Mouse (Mus musculus) heart, embryonic 13.5 days (tissue): ENCODE results near the gene Minar1. TPM values are rescaled to one million over a fixed set of nuclear protein-coding genes. Genes with fewer than 3 reads are reported as not detected.

Experiments used
- ATAC-seq: fragments of 200-750 bp; cut with Nextera tagmentation; 2 replicates; pipeline ENCODE4 v1.8.0; 2017; ENCODE audit warnings: moderate TSS enrichment; ENCODE audit not compliant: insufficient number of reproducible peaks, low FRiP score, low TSS enrichment; ENCODE audit errors: extremely low read depth
- H3K27ac ChIP-seq: fragments of 300-500 bp; sonication (generic); replicated peaks from 2 replicates; pipeline ENCODE4 v1.5.1; 2015; ENCODE audit warnings: moderate library complexity, mild to moderate bottlenecking, inconsistent platforms
- H3K27me3 ChIP-seq: fragments of 300-500 bp; sonication (generic); replicated peaks from 2 replicates; pipeline ENCODE4 v1.6.1; 2015; ENCODE audit warnings: mild to moderate bottlenecking, inconsistent platforms
- H3K36me3 ChIP-seq: fragments of 300-500 bp; sonication (generic); 2 replicates; pipeline ENCODE4 v1.6.1; 2015; ENCODE audit warnings: mild to moderate bottlenecking, inconsistent platforms
- H3K4me1 ChIP-seq: fragments of 300-500 bp; sonication (generic); 2 replicates; pipeline ENCODE4 v1.6.1; 2015; ENCODE audit warnings: inconsistent platforms
- H3K4me2 ChIP-seq: fragments of 300-500 bp; sonication (generic); 2 replicates; pipeline ENCODE4 v1.6.1; 2015; ENCODE audit warnings: inconsistent platforms, mild to moderate bottlenecking, moderate library complexity
- H3K4me3 ChIP-seq: fragments of 300-500 bp; sonication (generic); 2 replicates; pipeline ENCODE4 v1.5.1; 2015; ENCODE audit warnings: moderate library complexity, mild to moderate bottlenecking, inconsistent platforms
- H3K9ac ChIP-seq: fragments of 300-500 bp; sonication (generic); 2 replicates; pipeline ENCODE4 v1.6.1; 2015; ENCODE audit warnings: inconsistent platforms, mild to moderate bottlenecking, moderate library complexity
- H3K9me3 ChIP-seq: fragments of 300-500 bp; sonication (generic); 2 replicates; pipeline ENCODE4 v1.6.1; 2016; ENCODE audit warnings: inconsistent platforms
- WGBS: fragments of 180-500 bp; shearing (Covaris S2); methylation state at CpG from one replicate; pipeline ENCODE4 v1.1.7; 2015; ENCODE audit warnings: mixed read lengths; 5-methylcytosine and 5-hydroxymethylcytosine counted together
- polyA plus RNA-seq: library from polyadenylated mRNA; unstranded; fragments of >200 nt; fragmentation: Nextera tagmentation; extraction: Ambion mirVana; gene quantifications from 2 replicates; pipeline ENCODE4 v1.2.1, GENCODE M21; 2015

The Minar1 gene
- 0.03 and 0.08 TPM in 2 replicates for polyA plus RNA-seq

GRCm38 (mm10) chr9:89623006-89623760 is at the start of gene Minar1:
Gene Minar1 (minus strand): TSS chr9:89623125.
- no peak for ATAC-seq
- Histone ChIP-seq H3K9me3 (no peaks in the 10 kb centered on the region), H3K36me3 (no peaks in the 10 kb centered on the region), H3K27ac (no peak within 1 kb of the TSS), H3K4me2 (peak within 1 kb of the TSS; percentile 95), H3K9ac (peak within 1 kb of the TSS; percentile 70), H3K4me1 (peaks cover 13% of the 10 kb centered on the region), H3K4me3 (peak within 1 kb of the TSS; percentile 58), H3K27me3 (peaks cover 75% of the 10 kb centered on the region)
- 1% methylated on average over 27 of the region's 27 CpGs for WGBS

GRCm38 (mm10) chr9:89669878-89670277 is 47.0 kb upstream of the Minar1 start:
- ATAC-seq = no peak
- Histone ChIP-seq H3K9me3 (no peaks in the 10 kb centered on the region), H3K4me2 (no peak overlapping the region), H3K27me3 (no peaks in the 10 kb centered on the region; the same call in 1 of the 2 replicates), H3K4me1 (no peaks in the 10 kb centered on the region), H3K36me3 (no peaks in the 10 kb centered on the region), H3K4me3 (no peak overlapping the region), H3K9ac (no peak overlapping the region), H3K27ac (no peak overlapping the region)
- 62% methylated on average over 4 of the region's 4 CpGs for WGBS

DNA sequence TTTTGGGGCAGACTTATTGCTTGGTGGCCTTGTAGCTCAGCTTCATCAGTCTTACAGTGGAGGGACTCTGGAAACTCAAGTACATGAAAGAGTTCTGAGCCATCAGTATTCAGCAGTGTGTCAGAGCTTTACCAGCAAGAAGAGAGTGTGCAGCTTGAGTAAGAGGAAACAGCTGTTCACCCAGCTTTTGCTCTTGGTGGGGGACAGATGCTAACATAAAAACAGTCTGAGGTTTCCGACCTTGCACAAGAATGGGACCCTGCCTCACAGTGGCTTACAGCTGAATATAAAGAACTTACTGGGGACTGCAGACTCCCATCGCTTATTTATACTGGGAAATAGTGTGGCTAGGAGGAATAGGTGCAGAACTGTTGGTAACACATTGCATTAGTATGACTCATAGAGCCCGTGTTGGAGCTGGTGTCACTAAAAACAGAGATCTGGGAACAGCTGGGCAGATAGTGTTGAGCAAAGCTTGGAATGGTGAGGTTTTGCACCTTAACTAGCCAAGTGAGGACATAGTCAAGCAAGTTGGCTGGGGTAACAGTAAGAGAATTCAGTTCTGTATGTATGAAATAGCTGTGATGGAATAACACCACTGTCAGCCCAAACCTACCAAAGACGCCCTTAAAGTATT is 44.5 kb upstream of the Minar1 start:
- no peak overlapping the region for H3K27ac ChIP-seq
- no peaks in the 10 kb centered on the region for H3K4me1 ChIP-seq
- H3K27me3 ChIP-seq = no peaks in the 10 kb centered on the region
- WGBS = 62% methylated on average over 4 of the region's 4 CpGs
- no peak overlapping the region for H3K9ac ChIP-seq
- no peaks in the 10 kb centered on the region for H3K36me3 ChIP-seq
- no peak overlapping the region for H3K4me2 ChIP-seq
- ATAC-seq = no peak
- no peak overlapping the region for H3K4me3 ChIP-seq
- no peaks in the 10 kb centered on the region for H3K9me3 ChIP-seq

GRCm38 (mm10) chr9:89650913-89651312 is 28.0 kb upstream of the Minar1 start:
- Histone ChIP-seq H3K27ac (no peak overlapping the region), H3K27me3 (no peaks in the 10 kb centered on the region), H3K9me3 (no peaks in the 10 kb centered on the region), H3K4me2 (no peak overlapping the region), H3K36me3 (no peaks in the 10 kb centered on the region), H3K9ac (no peak overlapping the region), H3K4me3 (no peak overlapping the region), H3K4me1 (no peaks in the 10 kb centered on the region)
- 68% methylated on average over 6 of the region's 6 CpGs for WGBS
- ATAC-seq = no peak

- H3K36me3 ChIP-seq = no peaks in the 10 kb centered on the region
- no peaks in the 10 kb centered on the region for H3K4me1 ChIP-seq
- no peak overlapping the region for H3K4me2 ChIP-seq
- H3K4me3 ChIP-seq = no peak overlapping the region
- no peak for ATAC-seq
- no peaks in the 10 kb centered on the region for H3K27me3 ChIP-seq
- H3K9ac ChIP-seq = no peak overlapping the region
- no peaks in the 10 kb centered on the region for H3K9me3 ChIP-seq
- H3K27ac ChIP-seq = no peak overlapping the region
- 72% methylated on average over 3 of the region's 3 CpGs for WGBS
These were observed 14.5 kb upstream of the Minar1 start for GRCm38 (mm10) chr9:89637453-89637852.

GRCm38 (mm10) chr9:89622296-89623005 is 474 bp downstream of the Minar1 start:
- H3K27me3 ChIP-seq = peaks cover 75% of the 10 kb centered on the region

DNA sequence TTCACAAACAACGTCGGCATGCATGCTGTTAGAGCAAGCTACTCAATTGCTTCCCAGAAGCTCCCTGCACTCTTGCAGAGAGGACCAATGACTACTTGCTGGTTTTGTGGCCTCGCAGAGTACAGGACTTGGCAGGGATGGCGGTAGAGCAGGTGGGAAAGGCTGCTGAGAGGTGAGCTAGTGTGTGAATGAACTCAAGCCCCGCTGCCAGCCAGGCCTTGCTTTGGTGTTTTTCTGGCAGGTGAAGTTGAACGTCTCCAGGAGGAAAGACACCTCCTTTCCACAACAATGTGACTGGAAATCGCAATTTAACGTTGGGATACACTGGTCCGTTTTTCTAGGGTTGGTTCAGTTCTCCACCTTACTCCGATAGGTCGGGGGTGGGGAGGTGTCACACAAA is 1.2 kb downstream of the Minar1 start:
- Histone ChIP-seq H3K4me1 (peaks cover 13% of the 10 kb centered on the region), H3K4me3 (peak overlapping the region; percentile 58), H3K4me2 (peak overlapping the region; percentile 95), H3K9me3 (no peaks in the 10 kb centered on the region), H3K9ac (no peak overlapping the region), H3K36me3 (no peaks in the 10 kb centered on the region), H3K27ac (no peak overlapping the region), H3K27me3 (peaks cover 70% of the 10 kb centered on the region)
- no peak for ATAC-seq
- WGBS = 5% methylated on average over 11 of the region's 11 CpGs

More at GRCm38 (mm10) chr9:89622296-89623005, 474 bp downstream of the Minar1 start:
- Histone ChIP-seq H3K9ac (peak overlapping the region; percentile 70), H3K4me2 (peak overlapping the region; percentile 95), H3K4me1 (peaks cover 13% of the 10 kb centered on the region), H3K27ac (no peak overlapping the region), H3K36me3 (no peaks in the 10 kb centered on the region), H3K9me3 (no peaks in the 10 kb centered on the region), H3K4me3 (peak overlapping the region; percentile 58)
- peak; percentile 28; the same call in 1 of the 2 replicates for ATAC-seq
- 1% methylated on average over 42 of the region's 42 CpGs for WGBS

DNA sequence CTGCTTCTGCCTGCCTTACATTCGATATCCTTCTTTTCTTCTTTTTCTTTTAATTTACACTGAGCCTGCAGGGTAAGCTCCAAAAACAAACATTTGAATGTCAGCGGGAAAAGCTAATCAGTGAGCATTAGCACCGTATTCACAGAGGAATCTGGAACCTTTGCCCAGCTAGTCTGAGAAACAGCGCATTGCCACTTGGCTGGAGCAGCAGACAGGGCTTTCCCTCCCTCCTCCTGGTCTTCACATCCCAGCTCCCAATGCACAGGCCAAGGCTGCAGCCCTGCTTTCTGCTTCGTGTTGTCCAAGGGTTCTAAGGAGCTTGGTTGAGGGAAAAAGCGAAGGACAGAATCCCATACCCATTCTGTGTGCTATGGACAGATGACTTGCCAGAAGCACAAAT is 2.6 kb downstream of the Minar1 start:
- Histone ChIP-seq H3K9me3 (no peaks in the 10 kb centered on the region), H3K27ac (no peak overlapping the region), H3K4me1 (peaks cover 13% of the 10 kb centered on the region), H3K9ac (no peak overlapping the region), H3K4me3 (no peak overlapping the region), H3K27me3 (peaks cover 58% of the 10 kb centered on the region), H3K36me3 (no peaks in the 10 kb centered on the region), H3K4me2 (no peak overlapping the region)
- ATAC-seq = no peak
- 20% methylated on average over 6 of the region's 6 CpGs for WGBS

- no peaks in the 10 kb centered on the region for H3K9me3 ChIP-seq
- peaks cover 27% of the 10 kb centered on the region for H3K27me3 ChIP-seq
- no peak overlapping the region for H3K4me2 ChIP-seq
- H3K4me3 ChIP-seq = no peak overlapping the region
- H3K9ac ChIP-seq = no peak overlapping the region
- ATAC-seq = no peak
- no peaks in the 10 kb centered on the region for H3K4me1 ChIP-seq
- 87% methylated on average over 2 of the region's 2 CpGs for WGBS
- H3K27ac ChIP-seq = no peak overlapping the region
- no peaks in the 10 kb centered on the region for H3K36me3 ChIP-seq
These were observed 6.0 kb downstream of the Minar1 start for GRCm38 (mm10) chr9:89616946-89617345.

DNA sequence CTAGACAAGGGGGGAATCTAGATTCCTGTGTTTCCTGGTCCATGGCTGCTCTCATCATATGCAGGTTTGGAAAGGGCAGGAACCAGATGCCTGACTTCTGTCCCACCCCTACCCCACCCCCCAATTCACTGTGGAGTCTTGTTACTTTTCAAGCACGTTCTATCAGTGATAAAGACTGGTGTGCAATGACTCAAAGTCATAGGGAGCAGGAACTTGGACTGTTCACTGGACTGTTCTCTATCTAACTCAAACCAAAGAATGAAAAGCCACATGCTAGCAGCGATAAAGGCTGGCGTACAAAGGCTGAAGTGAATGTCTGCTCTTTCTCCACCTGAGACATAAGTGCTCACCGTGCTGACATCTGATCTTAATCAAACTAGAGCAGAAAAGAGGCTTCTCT is 12.3 kb downstream of the Minar1 start:
- WGBS = 9% methylated on average over 4 of the region's 4 CpGs
- Histone ChIP-seq H3K4me2 (no peak overlapping the region), H3K4me3 (no peak overlapping the region)

DNA sequence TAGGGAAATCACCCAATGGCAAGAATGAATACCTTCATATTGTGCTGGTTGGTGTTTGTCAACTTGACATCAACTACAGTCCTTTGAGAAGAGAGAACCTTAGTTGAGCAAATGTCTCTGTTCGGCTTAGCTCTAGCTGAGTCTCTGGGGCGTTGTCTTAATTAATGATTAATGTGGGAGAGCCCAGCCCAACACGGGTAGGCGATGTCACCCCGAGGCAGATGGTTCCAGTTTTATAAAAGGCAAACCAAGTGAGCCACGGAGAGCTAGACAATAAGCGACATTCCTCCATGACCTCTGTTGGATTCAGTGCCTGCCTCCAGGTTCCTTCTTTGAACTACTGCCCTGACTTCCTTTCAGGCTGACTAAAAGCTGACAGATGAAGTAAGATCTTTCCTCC is 15.6 kb downstream of the Minar1 start:
- no peak for ATAC-seq
- no peaks in the 10 kb centered on the region for H3K27me3 ChIP-seq
- H3K9me3 ChIP-seq = no peaks in the 10 kb centered on the region
- no peak overlapping the region for H3K27ac ChIP-seq
- no peak overlapping the region for H3K4me2 ChIP-seq
- H3K4me3 ChIP-seq = no peak overlapping the region
- peaks cover 12% of the 10 kb centered on the region for H3K4me1 ChIP-seq
- no peak overlapping the region for H3K9ac ChIP-seq
- no peaks in the 10 kb centered on the region for H3K36me3 ChIP-seq
- 85% methylated on average over 7 of the region's 7 CpGs for WGBS

More for the DNA sequence above, 12.3 kb downstream of the Minar1 start:
- ATAC-seq = no peak
- Histone ChIP-seq H3K36me3 (no peaks in the 10 kb centered on the region), H3K27ac (no peak overlapping the region), H3K9ac (no peak overlapping the region), H3K4me1 (peaks cover 12% of the 10 kb centered on the region), H3K9me3 (no peaks in the 10 kb centered on the region), H3K27me3 (no peaks in the 10 kb centered on the region)
